Mouse (Mus musculus): Measurements from ENCODE around the gene Nop2. TPM values are rescaled to one million over a fixed set of nuclear protein-coding genes. Genes with fewer than 3 reads are reported as not detected.

Gene Nop2
- polyA plus RNA-seq, 1 experiment: 55.4 TPM

DNA sequence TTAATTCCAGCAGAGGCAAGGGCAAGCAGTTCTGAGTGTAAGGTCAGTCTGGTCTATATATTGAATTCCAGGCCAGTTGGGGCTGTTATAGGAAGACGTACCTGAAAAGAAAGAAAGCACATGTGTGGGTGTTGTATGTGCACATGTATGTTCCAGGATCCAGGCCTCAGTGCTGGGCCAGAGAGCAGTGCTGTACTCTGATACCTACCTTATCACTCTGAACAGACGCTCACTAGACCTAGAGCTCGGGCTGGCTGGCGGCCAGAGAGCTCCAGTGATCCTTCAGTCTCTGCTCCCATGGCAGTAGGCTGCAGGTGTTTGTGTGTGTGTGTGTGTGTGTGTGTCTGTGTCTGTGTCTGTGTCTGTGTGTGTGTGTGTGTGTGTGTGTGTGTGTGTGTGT lies 27.5 kb upstream of the Nop2 start:
- TF ChIP-seq MYOG (IDR thresholded peaks at IDR 0.05; ENCODE audit: control insufficient read depth in 1 of 3, insufficient read depth in 1 of 3, insufficient read length in 2 of 3, low read depth in 2 of 3) (no peak), MAX (IDR thresholded peaks at IDR 0.05; ENCODE audit: low read depth) (no peak), CEBPB (IDR thresholded peaks at IDR 0.05; ENCODE audit: insufficient read depth, poor library complexity, severe bottlenecking) (no peak), TCF12 (IDR thresholded peaks at IDR 0.05; ENCODE audit: insufficient read depth, poor library complexity, severe bottlenecking) (no peak), E2F4 (IDR thresholded peaks at IDR 0.05; ENCODE audit: insufficient read depth) (no peak), MYOD1 (IDR thresholded peaks at IDR 0.05; ENCODE audit: control insufficient read depth in 1 of 3, insufficient read length in 2 of 3, low read depth in 2 of 3) (no peak), USF1 (IDR thresholded peaks at IDR 0.05; ENCODE audit: low read depth) (no peak), POLR2AphosphoS2 (IDR thresholded peaks at IDR 0.05; ENCODE audit: insufficient read length, low read depth) (no peak), POLR2A (IDR thresholded peaks at IDR 0.05; ENCODE audit: insufficient read length, low read depth) (no peak), TCF3 (IDR thresholded peaks at IDR 0.05; ENCODE audit: insufficient read length, low read depth) (no peak), SRF (IDR thresholded peaks at IDR 0.05; ENCODE audit: control insufficient read depth, insufficient read length, low read depth) (no peak), REST (IDR thresholded peaks at IDR 0.05; ENCODE audit: insufficient read depth, insufficient read length) (no peak)
- Histone ChIP-seq H3ac (ENCODE audit: control insufficient read depth, insufficient read length) (no peak overlapping the region), H3K4me2 (ENCODE audit: low read depth) (no peak overlapping the region), H3K4me3 (no peak overlapping the region), H3K27me3 (ENCODE audit: control insufficient read depth, insufficient read depth, insufficient read length) (no peaks in the 10 kb centered on the region), H3K36me3 (ENCODE audit: control insufficient read depth, insufficient read depth) (peaks cover 77% of the 10 kb centered on the region), H3K79me2 (ENCODE audit: control insufficient read depth, insufficient read depth) (peaks cover 31% of the 10 kb centered on the region)

DNA sequence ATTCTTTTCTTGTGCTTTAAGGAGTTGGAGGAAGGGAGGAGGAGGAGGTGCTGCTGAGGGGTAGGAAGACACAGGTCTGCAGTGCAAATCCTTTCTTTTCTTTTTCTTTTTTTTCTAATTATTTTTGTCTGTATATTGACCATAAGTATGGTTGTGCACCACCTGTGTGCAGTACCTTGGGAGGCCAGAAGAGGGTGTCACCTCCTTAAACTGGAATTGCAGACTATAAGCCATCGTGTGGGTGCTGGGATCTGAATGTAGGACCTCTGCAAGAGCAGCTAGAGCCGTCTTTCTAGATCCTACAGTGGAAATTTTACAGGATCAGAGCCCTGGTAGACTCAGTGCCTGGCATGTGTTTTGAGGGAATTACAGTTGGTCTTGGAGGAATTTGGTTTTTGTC lies 24.0 kb upstream of the Nop2 start:
- no peak overlapping the region for H3ac ChIP-seq (ENCODE audit: control insufficient read depth, insufficient read length)
- H3K4me3 ChIP-seq: no peak overlapping the region
- no peak for TF ChIP-seq SRF (IDR thresholded peaks at IDR 0.05; ENCODE audit: control insufficient read depth, insufficient read length, low read depth)
- TF ChIP-seq MYOD1 (IDR thresholded peaks at IDR 0.05; ENCODE audit: control insufficient read depth in 1 of 3, insufficient read length in 2 of 3, low read depth in 2 of 3): no peak
- TF ChIP-seq TCF12 (IDR thresholded peaks at IDR 0.05; ENCODE audit: insufficient read depth, poor library complexity, severe bottlenecking): no peak
- no peak for TF ChIP-seq REST (IDR thresholded peaks at IDR 0.05; ENCODE audit: insufficient read depth, insufficient read length)
- no peak for TF ChIP-seq E2F4 (IDR thresholded peaks at IDR 0.05; ENCODE audit: insufficient read depth)
- no peak for TF ChIP-seq POLR2AphosphoS2 (IDR thresholded peaks at IDR 0.05; ENCODE audit: insufficient read length, low read depth)
- no peak for TF ChIP-seq POLR2A (IDR thresholded peaks at IDR 0.05; ENCODE audit: insufficient read length, low read depth)
- TF ChIP-seq CEBPB (IDR thresholded peaks at IDR 0.05; ENCODE audit: insufficient read depth, poor library complexity, severe bottlenecking): no peak
- no peak for TF ChIP-seq TCF3 (IDR thresholded peaks at IDR 0.05; ENCODE audit: insufficient read length, low read depth)
- no peak for TF ChIP-seq USF1 (IDR thresholded peaks at IDR 0.05; ENCODE audit: low read depth)
- no peak for TF ChIP-seq MAX (IDR thresholded peaks at IDR 0.05; ENCODE audit: low read depth)
- TF ChIP-seq MYOG (IDR thresholded peaks at IDR 0.05; ENCODE audit: control insufficient read depth in 1 of 3, insufficient read depth in 1 of 3, insufficient read length in 2 of 3, low read depth in 2 of 3): no peak
- no peaks in the 10 kb centered on the region for H3K79me2 ChIP-seq (ENCODE audit: control insufficient read depth, insufficient read depth)
- no peaks in the 10 kb centered on the region for H3K27me3 ChIP-seq (ENCODE audit: control insufficient read depth, insufficient read depth, insufficient read length)
- H3K4me2 ChIP-seq (ENCODE audit: low read depth): no peak overlapping the region
- H3K36me3 ChIP-seq (ENCODE audit: control insufficient read depth, insufficient read depth): peaks cover 83% of the 10 kb centered on the region

DNA sequence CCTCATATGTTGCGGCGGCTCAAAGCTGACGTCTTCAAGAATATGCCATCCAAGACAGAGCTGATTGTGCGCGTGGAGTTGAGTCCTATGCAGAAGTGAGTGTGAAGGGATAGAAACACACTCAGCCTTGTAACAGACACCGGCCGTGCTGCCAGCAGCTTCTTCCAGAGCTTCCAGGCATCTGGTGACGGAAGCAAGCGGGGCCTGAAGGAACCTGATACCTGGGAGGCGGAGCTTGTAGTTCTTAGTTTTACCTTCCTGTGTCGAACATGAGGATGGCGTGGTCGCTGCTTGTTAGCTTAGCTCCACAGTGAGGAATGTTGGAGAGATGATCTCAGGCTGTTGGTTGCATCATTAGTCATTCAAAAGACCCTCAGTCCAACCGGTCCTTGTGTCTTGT lies 22.3 kb upstream of the Nop2 start:
- no peak overlapping the region for H3K4me3 ChIP-seq
- H3K36me3 ChIP-seq (ENCODE audit: control insufficient read depth, insufficient read depth): peaks cover 85% of the 10 kb centered on the region
- no peak overlapping the region for H3K4me2 ChIP-seq (ENCODE audit: low read depth)
- no peak for TF ChIP-seq REST (IDR thresholded peaks at IDR 0.05; ENCODE audit: insufficient read depth, insufficient read length)
- no peak for TF ChIP-seq USF1 (IDR thresholded peaks at IDR 0.05; ENCODE audit: low read depth)
- H3K79me2 ChIP-seq (ENCODE audit: control insufficient read depth, insufficient read depth): no peaks in the 10 kb centered on the region
- H3K27me3 ChIP-seq (ENCODE audit: control insufficient read depth, insufficient read depth, insufficient read length): no peaks in the 10 kb centered on the region
- H3ac ChIP-seq (ENCODE audit: control insufficient read depth, insufficient read length): no peak overlapping the region

GRCm38 (mm10) chr6:125110927-125111326 lies 20.8 kb upstream of the Nop2 start:
- H3K4me2 ChIP-seq (ENCODE audit: low read depth): no peak overlapping the region
- H3K27me3 ChIP-seq (ENCODE audit: control insufficient read depth, insufficient read depth, insufficient read length): no peaks in the 10 kb centered on the region

GRCm38 (mm10) chr6:125112553-125112952 lies 19.2 kb upstream of the Nop2 start:
- TF ChIP-seq POLR2A (IDR thresholded peaks at IDR 0.05; ENCODE audit: insufficient read length, low read depth): peak; percentile 17
- no peak for TF ChIP-seq TCF12 (IDR thresholded peaks at IDR 0.05; ENCODE audit: insufficient read depth, poor library complexity, severe bottlenecking)
- peaks cover 83% of the 10 kb centered on the region for H3K36me3 ChIP-seq (ENCODE audit: control insufficient read depth, insufficient read depth)
- no peak overlapping the region for H3K4me3 ChIP-seq
- H3ac ChIP-seq (ENCODE audit: control insufficient read depth, insufficient read length): no peak overlapping the region
- no peaks in the 10 kb centered on the region for H3K79me2 ChIP-seq (ENCODE audit: control insufficient read depth, insufficient read depth)
- H3K27me3 ChIP-seq (ENCODE audit: control insufficient read depth, insufficient read depth, insufficient read length): no peaks in the 10 kb centered on the region
- no peak overlapping the region for H3K4me2 ChIP-seq (ENCODE audit: low read depth)

More at GRCm38 (mm10) chr6:125110927-125111326, 20.8 kb upstream of the Nop2 start:
- no peak overlapping the region for H3ac ChIP-seq (ENCODE audit: control insufficient read depth, insufficient read length)
- TF ChIP-seq E2F4 (IDR thresholded peaks at IDR 0.05; ENCODE audit: insufficient read depth): no peak
- no peak for TF ChIP-seq SRF (IDR thresholded peaks at IDR 0.05; ENCODE audit: control insufficient read depth, insufficient read length, low read depth)
- H3K4me3 ChIP-seq: no peak overlapping the region
- no peaks in the 10 kb centered on the region for H3K79me2 ChIP-seq (ENCODE audit: control insufficient read depth, insufficient read depth)
- H3K36me3 ChIP-seq (ENCODE audit: control insufficient read depth, insufficient read depth): peaks cover 90% of the 10 kb centered on the region

DNA sequence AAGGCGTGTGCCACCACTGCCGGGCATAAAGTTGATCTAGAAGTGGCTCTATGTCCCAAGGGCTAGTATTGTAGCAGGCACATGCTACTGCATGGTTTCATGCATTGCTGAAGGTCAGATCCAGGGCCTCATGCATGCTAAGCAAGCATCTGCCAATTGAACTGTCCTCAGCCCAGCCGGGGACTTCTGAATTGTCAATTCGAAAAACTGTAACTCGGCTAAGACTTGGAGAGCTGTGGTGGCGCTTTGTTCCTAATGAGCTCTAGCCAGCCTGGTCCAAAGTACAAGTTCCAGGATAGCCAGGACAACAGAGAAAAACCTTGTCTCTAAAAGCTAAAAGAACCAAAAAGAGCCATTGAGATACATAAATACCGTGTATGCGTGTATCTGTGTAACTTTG lies 12.3 kb upstream of the Nop2 start:
- Histone ChIP-seq H3ac (ENCODE audit: control insufficient read depth, insufficient read length) (no peak overlapping the region), H3K36me3 (ENCODE audit: control insufficient read depth, insufficient read depth) (peaks cover 88% of the 10 kb centered on the region), H3K4me2 (ENCODE audit: low read depth) (no peak overlapping the region), H3K4me3 (no peak overlapping the region), H3K27me3 (ENCODE audit: control insufficient read depth, insufficient read depth, insufficient read length) (no peaks in the 10 kb centered on the region), H3K79me2 (ENCODE audit: control insufficient read depth, insufficient read depth) (no peaks in the 10 kb centered on the region)
- TF ChIP-seq POLR2AphosphoS2 (IDR thresholded peaks at IDR 0.05; ENCODE audit: insufficient read length, low read depth) (no peak), REST (IDR thresholded peaks at IDR 0.05; ENCODE audit: insufficient read depth, insufficient read length) (no peak), SRF (IDR thresholded peaks at IDR 0.05; ENCODE audit: control insufficient read depth, insufficient read length, low read depth) (no peak), MAX (IDR thresholded peaks at IDR 0.05; ENCODE audit: low read depth) (no peak), POLR2A (IDR thresholded peaks at IDR 0.05; ENCODE audit: insufficient read length, low read depth) (no peak), MYOG (IDR thresholded peaks at IDR 0.05; ENCODE audit: control insufficient read depth in 1 of 3, insufficient read depth in 1 of 3, insufficient read length in 2 of 3, low read depth in 2 of 3) (no peak), MYOD1 (IDR thresholded peaks at IDR 0.05; ENCODE audit: control insufficient read depth in 1 of 3, insufficient read length in 2 of 3, low read depth in 2 of 3) (no peak), TCF12 (IDR thresholded peaks at IDR 0.05; ENCODE audit: insufficient read depth, poor library complexity, severe bottlenecking) (no peak), TCF3 (IDR thresholded peaks at IDR 0.05; ENCODE audit: insufficient read length, low read depth) (no peak), CEBPB (IDR thresholded peaks at IDR 0.05; ENCODE audit: insufficient read depth, poor library complexity, severe bottlenecking) (no peak), E2F4 (IDR thresholded peaks at IDR 0.05; ENCODE audit: insufficient read depth) (no peak), USF1 (IDR thresholded peaks at IDR 0.05; ENCODE audit: low read depth) (no peak)

All from myocyte (in vitro differentiated cells).